Mouse (Mus musculus): ENCODE measurements at regions not wholly inside any gene's neighbourhood (a gene's known extent, or its start where the extent isn't known, plus 50 kb on each side); places are given as distances from the start of the nearest gene placed in this dataset.
"Not testable (repeated sequence)": the region's sequence is repeated elsewhere in the genome, so short reads cannot be mapped to it uniquely, and the experiment has no call there.

DNA sequence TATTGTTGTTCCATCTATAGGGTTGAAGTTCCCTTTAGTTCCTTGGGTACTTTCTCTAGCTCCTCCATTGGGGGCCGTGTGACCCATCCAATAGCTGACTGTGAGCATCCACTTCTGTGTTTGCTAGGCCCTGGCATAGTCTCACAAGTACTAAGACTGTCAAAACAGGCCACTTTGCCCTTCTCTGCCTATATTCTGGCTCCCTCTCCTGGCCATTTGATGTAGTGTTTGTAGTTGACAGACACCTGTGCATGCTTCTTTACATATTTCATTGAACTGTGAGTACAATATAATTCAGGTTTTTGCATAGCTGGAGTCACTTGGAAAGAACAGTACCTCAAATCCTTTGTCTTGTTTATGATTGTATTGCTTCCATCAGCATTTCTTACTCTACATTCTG is 1059.2 kb downstream of the Rpia start:
- not testable (repeated sequence) for TF ChIP-seq EP300 (IDR thresholded peaks at IDR 0.05; ENCODE audit: low read depth)
- peak; percentile 25; the same call in 1 of the 2 replicates for TF ChIP-seq CTCF (IDR thresholded peaks at IDR 0.05; ENCODE audit: low read depth)

Measured in liver, embryonic 14.5 days (tissue).